Mouse (Mus musculus) Patski (cell line): Measurements from ENCODE around the gene Hipk2. TPM values are rescaled to one million over a fixed set of nuclear protein-coding genes. Genes with fewer than 3 reads are reported as not detected.

ENCODE experiments used
- ATAC-seq: fragments of 100-300 bp; one replicate; pipeline ENCODE4 v1.8.0; 2021
- CTCF ChIA-PET: fragments of 350-600 bp; sonication (Branson Sonifier 250); formaldehyde crosslinking; loops from one replicate; lab custom pipeline; 2022; ENCODE audit warnings: inconsistent platforms; lab: Charles Lee
- POLR2A ChIA-PET: fragments of 350-600 bp; sonication (Branson Sonifier 250); formaldehyde crosslinking; loops from one replicate; lab custom pipeline; 2022; ENCODE audit warnings: antibody characterized with exemption, inconsistent platforms; lab: Charles Lee
- DNase-seq: peaks from one replicate; pipeline ENCODE4 v3.0.0-alpha.2; 2011; ENCODE audit warnings: low read depth, low spot score
- H3K27me3 ChIP-seq: fragments of 371-371 bp; one replicate; pipeline ENCODE4 v1.5.1; 2021
- CTCF ChIP-seq: fragments of 100-300 bp; IDR thresholded peaks from one replicate; pipeline ENCODE4 v1.5.1; 2021
- in situ Hi-C: fragments of 300-500 bp; cut with MboI; formaldehyde crosslinking; loops from 3 replicates; pipeline ENCODE4 v1.11.1; 2018; ENCODE audit warnings: low pct_unique_long_range_greater_than_20kb, mixed read lengths
- polyA plus RNA-seq: library from polyadenylated mRNA; unstranded; gene quantifications from one replicate; pipeline ENCODE4 v1.2.3, GENCODE M21; 2021

Gene Hipk2
- polyA plus RNA-seq, 1 experiment from 2014 or later: 28.2 TPM

- ATAC-seq: no peak
- POLR2A ChIA-PET: no interaction called here
- DNase-seq: no peak
- TF ChIP-seq CTCF: no peak
- CTCF ChIA-PET: no interaction called here
- in situ Hi-C loops: no loop called here
- no peaks in the 10 kb centered on the region for H3K27me3 ChIP-seq
These were observed 70.4 kb downstream of the Hipk2 start for GRCm38 (mm10) chr6:38805612-38806011.

GRCm38 (mm10) chr6:38801252-38801651 is 74.7 kb downstream of the Hipk2 start:
- TF ChIP-seq CTCF: no peak
- POLR2A ChIA-PET: no interaction called here
- ATAC-seq: no peak
- H3K27me3 ChIP-seq: no peaks in the 10 kb centered on the region
- CTCF ChIA-PET: no interaction called here
- no peak for DNase-seq
- in situ Hi-C loops: no loop called here

GRCm38 (mm10) chr6:38797548-38797947 is 78.4 kb downstream of the Hipk2 start:
- TF ChIP-seq CTCF: no peak
- ATAC-seq (no peak), DNase-seq (no peak)

GRCm38 (mm10) chr6:38796993-38797392 is 79.0 kb downstream of the Hipk2 start:
- ChIA-PET POLR2A (no interaction called here), CTCF (interaction anchor here (0.9 kb wide), 1 partner anchor 114 kb away, joined by 3 read pairs; no protein-coding TSS in a partner anchor)
- no peak for TF ChIP-seq CTCF
- no peaks in the 10 kb centered on the region for H3K27me3 ChIP-seq
- ATAC-seq: no peak
- in situ Hi-C loops: no loop called here
- no peak for DNase-seq

More at GRCm38 (mm10) chr6:38797548-38797947, 78.4 kb downstream of the Hipk2 start:
- CTCF ChIA-PET: interaction anchor here (0.9 to 1.8 kb wide), 2 partner anchors 113 to 303 kb away, joined by 3 read pairs; no protein-coding TSS in a partner anchor
- POLR2A ChIA-PET: no interaction called here
- H3K27me3 ChIP-seq: no peaks in the 10 kb centered on the region
- in situ Hi-C loops: no loop called here

- no peak for TF ChIP-seq CTCF
- ChIA-PET POLR2A (no interaction called here), CTCF (interaction anchor here (0.9 to 1.0 kb wide), 3 partner anchors 43 to 115 kb away, joined by 3 to 4 read pairs (median 3); no protein-coding TSS in a partner anchor)
- DNase-seq (no peak), ATAC-seq (no peak)
- H3K27me3 ChIP-seq: no peaks in the 10 kb centered on the region
- in situ Hi-C loops: no loop called here
These were observed 79.6 kb downstream of the Hipk2 start for GRCm38 (mm10) chr6:38796388-38796787.

GRCm38 (mm10) chr6:38795096-38795816 is 80.7 kb downstream of the Hipk2 start:
- no peak for TF ChIP-seq CTCF
- POLR2A ChIA-PET: interaction anchor here (1.2 kb wide), 1 partner anchor 9 kb away, joined by 3 read pairs; no protein-coding TSS in a partner anchor
- DNase-seq: no peak
- CTCF ChIA-PET: interaction anchor here (0.9 to 2.1 kb wide), 3 partner anchors 12 to 55 kb away, joined by 3 to 7 read pairs (median 4); no protein-coding TSS in a partner anchor
- ATAC-seq: no peak
- H3K27me3 ChIP-seq: no peaks in the 10 kb centered on the region
- in situ Hi-C loops: no loop called here

GRCm38 (mm10) chr6:38792966-38793365 is 83.0 kb downstream of the Hipk2 start:
- TF ChIP-seq CTCF: no peak
- H3K27me3 ChIP-seq: no peaks in the 10 kb centered on the region
- DNase-seq (no peak), ATAC-seq (no peak)
- POLR2A ChIA-PET: no interaction called here
- in situ Hi-C loops: no loop called here
- CTCF ChIA-PET: interaction anchor here (1.2 to 2.5 kb wide), 4 partner anchors 8 to 26 kb away, joined by 3 to 7 read pairs (median 6); no protein-coding TSS in a partner anchor

- in situ Hi-C loops: no loop called here
- POLR2A ChIA-PET: no interaction called here
These were observed 86.6 kb downstream of the Hipk2 start for GRCm38 (mm10) chr6:38789221-38789810.

GRCm38 (mm10) chr6:38787811-38788509 is 88.0 kb downstream of the Hipk2 start:
- TF ChIP-seq CTCF: no peak
- DNase-seq (no peak), ATAC-seq (no peak)
- ChIA-PET CTCF (interaction anchor here (1.5 to 2.2 kb wide), 3 partner anchors 14 to 52 kb away, joined by 4 to 5 read pairs (median 4); no protein-coding TSS in a partner anchor), POLR2A (interaction anchor here (1.5 kb wide), 1 partner anchor 34 kb away, joined by 4 read pairs; no protein-coding TSS in a partner anchor)
- in situ Hi-C loops: no loop called here
- H3K27me3 ChIP-seq: no peaks in the 10 kb centered on the region

More at GRCm38 (mm10) chr6:38789221-38789810, 86.6 kb downstream of the Hipk2 start:
- DNase-seq (no peak), ATAC-seq (no peak)
- no peaks in the 10 kb centered on the region for H3K27me3 ChIP-seq
- CTCF ChIA-PET: interaction anchor here (1.0 to 1.5 kb wide), 4 partner anchors 20 to 96 kb away, joined by 3 read pairs; no protein-coding TSS in a partner anchor
- no peak for TF ChIP-seq CTCF

- ATAC-seq (no peak), DNase-seq (no peak)
- ChIA-PET POLR2A (interaction anchor here (0.7 to 1.5 kb wide), 3 partner anchors 35 to 89 kb away, joined by 3 to 4 read pairs (median 4); no protein-coding TSS in a partner anchor), CTCF (interaction anchor here (1.1 to 2.2 kb wide), 4 partner anchors 10 to 51 kb away, joined by 3 to 5 read pairs (median 4); no protein-coding TSS in a partner anchor)
- TF ChIP-seq CTCF: no peak
- in situ Hi-C loops: no loop called here
- no peaks in the 10 kb centered on the region for H3K27me3 ChIP-seq
These were observed 88.8 kb downstream of the Hipk2 start for GRCm38 (mm10) chr6:38787134-38787533.
